Mouse (Mus musculus) neural tube, embryonic 14.5 days (tissue): Measurements from ENCODE around the gene Pdpk1. TPM values are rescaled to one million over a fixed set of nuclear protein-coding genes. Genes with fewer than 3 reads are reported as not detected.

ENCODE experiments used
- ATAC-seq: fragments of 200-750 bp; cut with Nextera tagmentation; 2 replicates; pipeline ENCODE4 v1.8.0; 2017; ENCODE audit warnings: low read depth, mild to moderate bottlenecking, moderate TSS enrichment, moderate library complexity
- H3K27ac ChIP-seq: fragments of 300-500 bp; sonication (generic); 2 replicates; pipeline ENCODE4 v1.5.1; 2014; ENCODE audit warnings: low read depth, mild to moderate bottlenecking, control low read depth, low read length, moderate library complexity, mixed read lengths
- H3K27me3 ChIP-seq: fragments of 300-500 bp; sonication (generic); 2 replicates; pipeline ENCODE4 v1.6.1; 2014; ENCODE audit warnings: low read length; ENCODE audit not compliant: control insufficient read depth, insufficient read depth
- H3K36me3 ChIP-seq: fragments of 300-500 bp; sonication (generic); 2 replicates; pipeline ENCODE4 v1.6.1; 2014; ENCODE audit warnings: low read length, mixed read lengths; ENCODE audit not compliant: control insufficient read depth, insufficient read depth
- H3K4me1 ChIP-seq: fragments of 300-500 bp; sonication (generic); 2 replicates; pipeline ENCODE4 v1.6.1; 2014; ENCODE audit warnings: low read length; ENCODE audit not compliant: control insufficient read depth, insufficient read depth
- H3K4me2 ChIP-seq: fragments of 300-500 bp; sonication (generic); 2 replicates; pipeline ENCODE4 v1.6.1; 2014; ENCODE audit warnings: mild to moderate bottlenecking, low read depth, low read length, control low read depth
- H3K4me3 ChIP-seq: fragments of 300-500 bp; sonication (generic); 2 replicates; pipeline ENCODE4 v1.5.1; 2014; ENCODE audit warnings: low read depth, low read length, control low read depth, mixed read lengths
- H3K9ac ChIP-seq: fragments of 300-500 bp; sonication (generic); replicated peaks from 2 replicates; pipeline ENCODE4 v1.6.1; 2014; ENCODE audit warnings: low read depth, mild to moderate bottlenecking, control low read depth, low read length, mixed read lengths
- H3K9me3 ChIP-seq: fragments of 300-500 bp; sonication (generic); 2 replicates; pipeline ENCODE4 v1.6.1; 2016; ENCODE audit warnings: low read length; ENCODE audit not compliant: control insufficient read depth
- WGBS: fragments of 180-500 bp; shearing (Covaris S2); extraction: QIAGEN DNeasy Blood & Tissue Kit; methylation state at CpG from one replicate; pipeline ENCODE4 v1.1.7; 2014; 5-methylcytosine and 5-hydroxymethylcytosine counted together
- polyA plus RNA-seq: library from polyadenylated mRNA; unstranded; fragments of >200 nt; fragmentation: Nextera tagmentation; extraction: Ambion mirVana; gene quantifications from 2 replicates; pipeline ENCODE4 v1.2.1, GENCODE M21; 2014

The Pdpk1 gene
- polyA plus RNA-seq: 80.5 and 83.9 TPM in 2 replicates

DNA sequence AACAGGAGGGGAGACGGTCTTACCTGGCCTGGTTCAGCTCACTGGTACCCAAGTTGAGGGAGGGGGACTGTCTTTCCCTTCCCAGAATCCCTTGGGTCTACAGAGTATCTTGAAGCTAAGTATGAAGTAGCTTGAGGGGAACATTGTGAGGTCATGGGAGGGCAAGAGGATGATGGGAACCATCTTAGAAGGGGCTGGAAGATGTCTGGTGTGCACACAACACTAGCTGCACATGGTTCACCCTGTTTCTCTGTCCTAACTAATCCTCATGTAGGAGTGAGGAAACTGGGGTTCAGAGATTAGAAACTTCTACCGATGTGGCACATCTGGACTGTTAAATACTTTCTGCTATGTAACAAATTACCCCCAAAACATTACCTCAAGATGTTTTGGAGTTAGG lies at the start of gene Pdpk1:
Gene Pdpk1 (minus strand): TSS at position 101 of the 400 bp plus-strand sequence.
- Histone ChIP-seq H3K27me3 (no peaks in the 10 kb centered on the region), H3K27ac (no peak within 1 kb of the TSS), H3K36me3 (0 out of 2 replicates have a peak, but pooled peaks cover 3% of the 10 kb centered on the region), H3K4me3 (peak within 1 kb of the TSS; percentile 28; the same call in 1 of the 2 replicates), H3K4me2 (peak within 1 kb of the TSS; percentile 50), H3K9ac (0 out of 2 replicates have a peak within 1 kb of the TSS, but pooled peaks have one; percentile 4), H3K9me3 (no peaks in the 10 kb centered on the region), H3K4me1 (peaks cover 4% of the 10 kb centered on the region; the same call in 1 of the 2 replicates)
- 89% methylated on average over 2 of the region's 2 CpGs for WGBS
- no peak for ATAC-seq

DNA sequence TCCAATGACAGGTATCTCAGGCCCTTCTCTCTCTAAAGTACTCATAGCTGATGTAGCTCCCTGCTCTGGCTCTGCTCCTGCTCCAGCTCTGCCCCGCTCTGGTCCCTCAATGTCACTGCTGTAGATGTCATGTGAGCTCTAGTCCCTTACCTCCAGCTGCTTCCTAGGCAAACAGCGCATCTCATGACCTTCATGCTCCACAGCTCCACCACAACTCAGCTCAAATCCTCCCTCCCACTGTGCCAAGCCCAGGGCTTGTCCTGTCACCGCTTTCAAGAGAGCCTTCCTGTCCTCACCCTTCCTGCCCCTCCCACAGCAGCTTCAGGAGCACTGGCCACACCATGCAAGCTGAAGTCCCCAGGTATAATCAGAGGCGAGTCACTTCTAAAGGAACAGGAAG lies 49.0 kb upstream of the Pdpk1 start:
- Histone ChIP-seq H3K27ac (no peak overlapping the region), H3K9me3 (no peaks in the 10 kb centered on the region), H3K4me1 (peaks cover 13% of the 10 kb centered on the region), H3K4me2 (no peak overlapping the region), H3K9ac (no peak overlapping the region), H3K27me3 (no peaks in the 10 kb centered on the region), H3K4me3 (no peak overlapping the region), H3K36me3 (no peaks in the 10 kb centered on the region)
- WGBS: 68% methylated on average over 4 of the region's 4 CpGs
- no peak for ATAC-seq

- peaks cover 8% of the 10 kb centered on the region for H3K4me1 ChIP-seq
- no peak overlapping the region for H3K27ac ChIP-seq
- H3K9me3 ChIP-seq: no peaks in the 10 kb centered on the region
- WGBS: 88% methylated on average over 4 of the region's 4 CpGs
- no peak overlapping the region for H3K4me3 ChIP-seq
- no peaks in the 10 kb centered on the region for H3K36me3 ChIP-seq
- H3K9ac ChIP-seq: no peak overlapping the region
- H3K27me3 ChIP-seq: no peaks in the 10 kb centered on the region
- no peak for ATAC-seq
- no peak overlapping the region for H3K4me2 ChIP-seq
Measured at GRCm38 (mm10) chr17:24199252-24199651, 48.5 kb upstream of the Pdpk1 start.

DNA sequence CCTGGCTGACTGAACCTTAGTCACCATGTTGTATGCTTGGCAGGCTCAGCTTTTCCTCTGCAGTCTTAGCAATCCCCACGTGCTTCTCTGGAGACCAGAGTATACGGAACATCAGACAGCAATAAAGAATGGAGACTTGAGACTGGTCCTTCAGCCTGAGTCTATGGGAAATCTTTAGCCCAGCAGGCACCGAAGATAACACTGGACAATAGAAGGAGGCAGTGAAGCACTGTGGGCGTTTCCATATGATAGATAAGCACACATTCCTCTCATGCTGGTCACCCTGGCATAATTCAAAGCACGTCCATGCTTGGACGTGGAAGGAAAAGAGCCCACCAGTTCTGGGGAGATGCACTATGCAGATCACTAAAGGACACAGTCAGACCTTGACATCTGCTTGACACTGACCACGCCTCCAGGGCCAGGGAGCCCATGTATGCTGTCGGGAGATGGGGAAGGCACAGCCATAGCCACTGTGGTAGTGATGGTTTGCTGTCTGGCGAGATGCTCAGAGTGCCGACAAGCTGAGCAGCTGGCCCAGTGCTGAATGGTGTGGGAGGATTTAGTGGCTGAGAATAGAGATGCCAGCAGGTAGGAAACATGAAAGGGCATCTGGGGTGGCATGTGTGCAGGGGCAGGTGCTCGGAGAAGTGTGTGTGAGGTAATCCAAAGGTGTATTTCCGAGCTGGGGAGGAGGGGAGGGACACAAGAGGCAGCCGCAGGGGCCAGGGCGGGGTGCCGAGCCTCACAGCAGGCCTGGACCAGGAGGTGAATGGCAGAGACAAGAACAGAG lies 46.5 kb upstream of the Pdpk1 start:
- 67% methylated on average over 15 of the region's 15 CpGs for WGBS
- Histone ChIP-seq H3K9me3 (no peaks in the 10 kb centered on the region), H3K9ac (no peak overlapping the region), H3K4me1 (no peaks in the 10 kb centered on the region), H3K4me3 (no peak overlapping the region), H3K4me2 (no peak overlapping the region), H3K36me3 (no peaks in the 10 kb centered on the region), H3K27me3 (no peaks in the 10 kb centered on the region), H3K27ac (no peak overlapping the region)
- ATAC-seq: no peak

DNA sequence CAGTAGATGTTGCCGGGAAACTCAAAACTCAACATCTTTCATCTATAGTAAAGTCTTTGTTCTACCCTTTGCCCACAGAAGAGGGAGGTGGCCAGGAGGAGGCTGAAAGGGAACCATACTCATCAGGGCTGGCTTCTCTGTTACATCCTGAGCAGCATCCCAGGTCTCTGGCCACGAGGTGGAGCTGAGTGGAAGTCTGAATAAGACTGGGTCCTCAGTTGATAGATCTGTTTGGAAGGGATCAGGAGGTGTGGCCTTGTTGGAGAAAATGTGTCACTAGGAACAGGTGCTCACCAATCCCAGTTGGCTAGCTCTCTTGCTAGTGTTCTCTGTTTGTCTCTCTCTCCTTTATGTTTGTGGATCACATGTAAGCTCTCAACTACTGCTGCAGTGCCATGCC lies 44.6 kb upstream of the Pdpk1 start:
- no peak overlapping the region for H3K27ac ChIP-seq
- no peaks in the 10 kb centered on the region for H3K36me3 ChIP-seq
- 47% methylated on average over 2 of the region's 2 CpGs for WGBS

GRCm38 (mm10) chr17:24193769-24194168 lies 43.0 kb upstream of the Pdpk1 start:
- Histone ChIP-seq H3K4me2 (no peak overlapping the region), H3K9ac (no peak overlapping the region), H3K4me3 (no peak overlapping the region), H3K27me3 (no peaks in the 10 kb centered on the region), H3K4me1 (no peaks in the 10 kb centered on the region), H3K9me3 (no peaks in the 10 kb centered on the region), H3K36me3 (no peaks in the 10 kb centered on the region; the same call in 1 of the 2 replicates), H3K27ac (no peak overlapping the region)
- ATAC-seq: no peak
- WGBS: 93% methylated on average over 5 of the region's 5 CpGs

More for the DNA sequence above, 44.6 kb upstream of the Pdpk1 start:
- Histone ChIP-seq H3K4me2 (no peak overlapping the region), H3K4me3 (no peak overlapping the region), H3K9ac (no peak overlapping the region), H3K4me1 (no peaks in the 10 kb centered on the region), H3K9me3 (no peaks in the 10 kb centered on the region), H3K27me3 (no peaks in the 10 kb centered on the region)
- no peak for ATAC-seq

DNA sequence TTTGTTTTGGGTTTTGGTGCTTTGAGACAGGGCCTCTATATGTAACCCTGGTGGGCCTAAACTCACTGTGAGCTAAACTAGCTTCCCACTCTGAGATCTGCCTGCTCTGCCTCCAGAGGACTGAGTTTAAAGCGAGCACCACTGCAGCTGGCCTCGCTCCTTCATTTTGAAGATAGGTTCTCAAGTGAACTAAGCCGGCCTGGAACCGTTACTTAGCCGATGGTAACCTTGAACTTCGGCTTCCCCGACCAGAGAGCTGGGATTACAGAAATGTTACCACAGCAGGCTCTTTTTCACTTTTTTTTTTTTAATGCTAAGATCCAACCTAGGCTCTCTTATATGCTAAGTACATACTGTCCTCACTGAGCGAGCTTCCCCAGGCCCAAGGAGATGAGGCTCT lies 42.5 kb upstream of the Pdpk1 start:
- ATAC-seq: no peak
- H3K4me2 ChIP-seq: no peak overlapping the region
- WGBS: 94% methylated on average over 8 of the region's 8 CpGs

DNA sequence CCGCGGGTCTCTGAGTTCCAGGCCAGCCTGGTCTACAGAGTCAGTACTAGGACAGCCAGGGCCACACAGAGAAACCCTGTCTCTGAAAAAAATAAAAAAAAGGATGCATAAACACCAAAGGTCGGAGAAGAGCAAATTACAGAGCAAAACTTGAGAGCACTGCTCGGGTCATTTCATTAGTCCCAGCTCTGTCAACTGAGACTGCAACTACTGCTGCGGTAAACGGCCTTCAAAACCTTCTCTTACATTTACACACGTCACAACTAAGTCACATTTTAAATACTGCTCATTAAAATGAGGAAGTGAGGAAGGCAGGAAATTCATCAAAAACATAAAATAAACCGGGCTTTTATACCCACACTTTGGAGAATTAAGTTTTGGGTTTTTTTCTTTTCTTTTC lies 42.1 kb upstream of the Pdpk1 start:
- peaks cover under 1% of the 10 kb centered on the region; the same call in 1 of the 2 replicates for H3K36me3 ChIP-seq
- no peak overlapping the region for H3K4me2 ChIP-seq
- 88% methylated on average over 8 of the region's 8 CpGs for WGBS
- no peaks in the 10 kb centered on the region for H3K27me3 ChIP-seq
- no peak overlapping the region for H3K9ac ChIP-seq
- H3K4me1 ChIP-seq: no peaks in the 10 kb centered on the region
- H3K9me3 ChIP-seq: no peaks in the 10 kb centered on the region
- H3K4me3 ChIP-seq: no peak overlapping the region
- H3K27ac ChIP-seq: no peak overlapping the region
- ATAC-seq: no peak

More for the DNA sequence above, 42.5 kb upstream of the Pdpk1 start:
- H3K9ac ChIP-seq: no peak overlapping the region
- H3K27me3 ChIP-seq: no peaks in the 10 kb centered on the region
- no peaks in the 10 kb centered on the region for H3K9me3 ChIP-seq
- H3K36me3 ChIP-seq: no peaks in the 10 kb centered on the region; the same call in 1 of the 2 replicates
- no peaks in the 10 kb centered on the region for H3K4me1 ChIP-seq
- H3K27ac ChIP-seq: no peak overlapping the region
- no peak overlapping the region for H3K4me3 ChIP-seq

DNA sequence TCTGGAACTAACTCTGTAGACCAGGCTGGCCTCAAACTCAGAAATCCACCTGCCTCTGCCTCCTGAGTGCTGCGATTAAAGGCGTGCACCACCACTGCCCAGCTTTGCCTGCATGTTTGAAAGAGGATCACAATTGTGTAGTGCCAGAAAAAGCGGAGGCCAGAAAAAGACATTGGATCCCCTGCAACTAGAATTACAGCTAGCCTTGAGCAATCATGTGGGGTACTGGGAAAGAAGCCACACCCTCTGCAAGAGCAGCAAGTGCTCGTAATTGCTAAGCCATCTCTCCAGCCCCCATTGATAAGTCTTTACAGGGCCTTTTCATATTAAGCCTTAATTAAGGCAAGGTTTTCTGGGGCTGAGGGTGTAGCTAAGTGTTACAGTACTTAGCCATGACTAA lies 40.8 kb upstream of the Pdpk1 start:
- ATAC-seq: no peak
- H3K27me3 ChIP-seq: no peaks in the 10 kb centered on the region
- no peaks in the 10 kb centered on the region for H3K9me3 ChIP-seq
- no peak overlapping the region for H3K4me3 ChIP-seq
- H3K4me1 ChIP-seq: no peaks in the 10 kb centered on the region
- WGBS: 81% methylated on average over 4 of the region's 4 CpGs
- no peak overlapping the region for H3K9ac ChIP-seq
- H3K27ac ChIP-seq: no peak overlapping the region
- no peak overlapping the region for H3K4me2 ChIP-seq
- peaks cover 2% of the 10 kb centered on the region; the same call in 1 of the 2 replicates for H3K36me3 ChIP-seq
